Mouse (Mus musculus) hindbrain, embryonic 15.5 days (tissue): ENCODE measurements at regions not wholly inside any gene's neighbourhood (a gene's known extent, or its start where the extent isn't known, plus 50 kb on each side); places are given as distances from the start of the nearest gene placed in this dataset.

Experiments
- ATAC-seq: fragments of 200-750 bp; cut with Nextera tagmentation; 2 replicates; pipeline ENCODE4 v1.8.0; 2017; ENCODE audit warnings: low read depth, moderate number of reproducible peaks, moderate TSS enrichment; ENCODE audit not compliant: low FRiP score
- H3K27ac ChIP-seq: fragments of 300-500 bp; sonication (generic); replicated peaks from 2 replicates; pipeline ENCODE4 v1.5.1; 2015; ENCODE audit warnings: mild to moderate bottlenecking, inconsistent platforms
- H3K27me3 ChIP-seq: fragments of 300-500 bp; sonication (generic); 2 replicates; pipeline ENCODE4 v1.6.1; 2015; ENCODE audit warnings: control low read depth, inconsistent platforms
- H3K36me3 ChIP-seq: fragments of 300-500 bp; sonication (generic); 2 replicates; pipeline ENCODE4 v1.6.1; 2015; ENCODE audit warnings: control low read depth, inconsistent platforms
- H3K4me1 ChIP-seq: fragments of 300-500 bp; sonication (generic); replicated peaks from 2 replicates; pipeline ENCODE4 v1.6.1; 2015; ENCODE audit warnings: control low read depth, inconsistent platforms
- H3K4me2 ChIP-seq: fragments of 300-500 bp; sonication (generic); 2 replicates; pipeline ENCODE4 v1.6.1; 2015; ENCODE audit warnings: moderate library complexity, mild to moderate bottlenecking, inconsistent platforms
- H3K4me3 ChIP-seq: fragments of 300-500 bp; sonication (generic); 2 replicates; pipeline ENCODE4 v1.5.1; 2015; ENCODE audit warnings: mild to moderate bottlenecking, inconsistent platforms
- H3K9ac ChIP-seq: fragments of 300-500 bp; sonication (generic); 2 replicates; pipeline ENCODE4 v1.6.1; 2015; ENCODE audit warnings: inconsistent platforms
- H3K9me3 ChIP-seq: fragments of 300-500 bp; sonication (generic); 2 replicates; pipeline ENCODE4 v1.6.1; 2016; ENCODE audit warnings: control low read depth, inconsistent platforms
- WGBS: fragments of 180-500 bp; shearing (Covaris S2); methylation state at CpG from one replicate; pipeline ENCODE4 v1.1.7; 2015; 5-methylcytosine and 5-hydroxymethylcytosine counted together

DNA sequence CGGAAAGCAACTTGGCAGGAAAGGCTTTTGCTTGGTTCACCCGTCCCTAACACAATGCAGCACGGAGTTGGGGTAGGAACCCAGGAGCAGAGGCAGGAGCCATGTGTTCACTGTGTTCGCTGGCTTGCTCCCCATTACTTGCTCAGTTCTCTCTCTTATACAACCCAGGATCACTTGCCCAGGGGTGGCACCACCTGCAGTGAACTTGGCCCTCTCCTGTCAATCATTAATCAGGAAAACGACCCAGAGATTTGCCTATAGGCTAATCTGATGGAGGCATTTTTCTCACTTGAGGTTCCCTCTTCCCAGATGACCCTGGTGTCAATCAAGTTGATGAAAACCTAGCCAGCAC, 202.5 kb downstream of the Pten start:
- H3K9me3 ChIP-seq = no peaks in the 10 kb centered on the region
- H3K27me3 ChIP-seq = no peaks in the 10 kb centered on the region
- no peak overlapping the region for H3K27ac ChIP-seq
- H3K4me1 ChIP-seq = 0 out of 2 replicates have a peak, but pooled peaks cover 9% of the 10 kb centered on the region
- no peaks in the 10 kb centered on the region for H3K36me3 ChIP-seq
- no peak overlapping the region for H3K4me3 ChIP-seq
- 52% methylated on average over 5 of the region's 5 CpGs for WGBS
- no peak overlapping the region for H3K4me2 ChIP-seq
- no peak for ATAC-seq
- H3K9ac ChIP-seq = no peak overlapping the region

DNA sequence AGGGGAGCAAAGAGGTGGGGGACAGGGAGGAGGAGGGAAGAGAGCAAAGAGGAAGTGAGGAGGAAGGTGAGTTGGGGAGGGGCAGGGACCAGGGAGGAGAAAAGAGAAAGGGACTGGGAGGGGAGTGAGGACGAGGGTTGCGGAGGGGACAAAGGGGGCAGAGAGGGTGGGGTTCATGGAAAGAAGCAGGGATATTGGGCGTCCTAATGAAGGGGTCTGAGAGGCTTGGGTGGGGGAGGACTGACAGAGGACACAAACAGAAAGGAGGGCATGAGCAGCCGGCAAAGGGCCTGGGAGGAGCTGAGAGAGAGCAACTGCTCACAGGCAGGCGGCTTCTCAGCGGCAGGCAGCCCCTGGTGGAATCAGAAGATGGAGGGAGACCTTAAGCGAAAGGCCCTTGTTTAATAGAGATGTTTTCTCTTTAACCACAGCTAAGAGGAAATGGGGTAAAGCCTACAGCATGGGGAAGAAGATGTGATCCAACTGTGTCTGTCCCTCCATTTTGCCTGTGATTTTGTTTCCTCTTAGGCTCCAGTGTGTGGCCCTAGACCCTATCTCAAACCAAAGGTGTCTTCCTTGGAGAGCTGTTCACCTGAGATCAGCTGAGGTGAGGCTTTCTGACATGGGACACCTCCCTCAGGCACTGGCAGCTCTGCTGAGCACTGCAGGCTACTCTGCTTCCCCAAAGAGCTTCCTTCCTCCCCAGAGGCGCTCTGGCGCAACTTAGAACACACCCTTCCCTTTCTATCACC, 203.1 kb downstream of the Pten start:
- Histone ChIP-seq H3K27me3 (no peaks in the 10 kb centered on the region), H3K27ac (no peak overlapping the region), H3K4me3 (no peak overlapping the region), H3K4me1 (0 out of 2 replicates have a peak, but pooled peaks cover 9% of the 10 kb centered on the region), H3K9ac (no peak overlapping the region), H3K36me3 (no peaks in the 10 kb centered on the region), H3K9me3 (no peaks in the 10 kb centered on the region), H3K4me2 (no peak overlapping the region)
- WGBS = 59% methylated on average over 9 of the region's 9 CpGs
- ATAC-seq = no peak

DNA sequence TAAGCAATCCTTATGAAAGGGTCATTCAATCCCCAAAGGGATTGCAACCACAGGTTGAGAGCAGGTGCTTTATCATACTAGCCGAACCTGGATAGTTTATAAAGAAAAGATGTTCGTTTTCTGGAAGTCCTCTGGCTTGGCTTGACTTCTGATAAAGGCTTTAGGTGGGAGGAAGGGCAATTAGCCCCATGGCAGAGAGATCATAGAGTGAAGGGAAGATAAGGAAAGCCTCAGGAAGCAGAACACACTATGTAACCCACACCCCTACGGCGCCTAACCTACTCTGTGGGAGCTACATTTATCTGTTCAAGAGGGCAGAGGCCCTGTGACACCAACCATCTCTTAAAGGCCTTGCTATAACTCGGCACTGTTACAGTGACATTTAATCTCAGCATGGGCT, 204.2 kb downstream of the Pten start:
- H3K4me1 ChIP-seq = 0 out of 2 replicates have a peak, but pooled peaks cover 4% of the 10 kb centered on the region
- H3K36me3 ChIP-seq = no peaks in the 10 kb centered on the region
- H3K4me3 ChIP-seq = no peak overlapping the region
- no peaks in the 10 kb centered on the region for H3K27me3 ChIP-seq
- no peak overlapping the region for H3K4me2 ChIP-seq
- no peaks in the 10 kb centered on the region for H3K9me3 ChIP-seq
- no peak overlapping the region for H3K9ac ChIP-seq
- no peak for ATAC-seq
- WGBS = 83% methylated on average over 5 of the region's 5 CpGs
- no peak overlapping the region for H3K27ac ChIP-seq

DNA sequence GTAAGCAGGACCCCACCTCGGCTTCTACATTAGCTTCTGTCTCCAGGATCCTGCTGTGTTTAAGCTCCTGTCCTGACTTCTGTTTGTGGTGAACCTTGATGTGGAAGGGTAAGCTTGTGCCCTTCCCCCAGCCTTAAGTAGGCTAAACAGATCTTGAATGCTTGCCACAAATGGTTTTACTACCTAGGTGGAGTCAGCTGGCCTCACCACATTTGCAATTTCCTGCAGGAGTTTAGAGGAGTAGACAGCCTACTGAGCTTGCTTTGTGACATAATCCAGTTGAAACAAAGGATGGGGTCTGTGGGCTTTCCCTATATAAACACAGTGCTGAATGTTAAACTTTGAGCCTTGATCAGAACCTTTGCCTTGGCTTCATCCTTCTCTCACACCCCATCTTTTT, 206.7 kb downstream of the Pten start:
- no peaks in the 10 kb centered on the region for H3K4me1 ChIP-seq
- H3K27ac ChIP-seq = no peak overlapping the region
- H3K36me3 ChIP-seq = no peaks in the 10 kb centered on the region
- WGBS = 30% methylated on average over 1 of the region's 1 CpGs
- ATAC-seq = no peak
- no peak overlapping the region for H3K4me2 ChIP-seq
- H3K9me3 ChIP-seq = no peaks in the 10 kb centered on the region
- no peak overlapping the region for H3K9ac ChIP-seq
- no peak overlapping the region for H3K4me3 ChIP-seq
- H3K27me3 ChIP-seq = no peaks in the 10 kb centered on the region

DNA sequence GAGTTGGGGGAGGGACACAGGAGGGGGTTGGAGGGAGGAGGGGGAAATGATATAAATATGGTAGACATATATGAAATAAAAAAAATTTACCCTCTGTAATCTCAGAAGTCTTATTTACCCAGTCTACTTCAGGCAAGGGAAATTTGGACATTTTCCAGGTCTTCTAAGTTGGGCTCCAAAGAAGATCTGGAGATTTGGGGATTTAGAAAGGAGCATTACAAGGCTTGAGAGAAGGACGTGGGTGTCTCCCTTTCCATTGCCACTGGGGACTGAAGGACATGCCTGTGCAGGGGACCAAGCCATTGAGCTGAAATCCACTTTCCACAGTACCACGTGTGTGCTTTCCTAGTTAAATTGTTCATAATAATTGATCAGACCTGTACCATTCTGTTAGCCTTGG, 208.2 kb downstream of the Pten start:
- Histone ChIP-seq H3K36me3 (no peaks in the 10 kb centered on the region), H3K4me2 (no peak overlapping the region), H3K4me1 (no peaks in the 10 kb centered on the region), H3K27ac (no peak overlapping the region), H3K4me3 (no peak overlapping the region), H3K9me3 (no peaks in the 10 kb centered on the region), H3K27me3 (no peaks in the 10 kb centered on the region), H3K9ac (no peak overlapping the region)
- WGBS = 69% methylated on average over 2 of the region's 2 CpGs
- no peak for ATAC-seq

DNA sequence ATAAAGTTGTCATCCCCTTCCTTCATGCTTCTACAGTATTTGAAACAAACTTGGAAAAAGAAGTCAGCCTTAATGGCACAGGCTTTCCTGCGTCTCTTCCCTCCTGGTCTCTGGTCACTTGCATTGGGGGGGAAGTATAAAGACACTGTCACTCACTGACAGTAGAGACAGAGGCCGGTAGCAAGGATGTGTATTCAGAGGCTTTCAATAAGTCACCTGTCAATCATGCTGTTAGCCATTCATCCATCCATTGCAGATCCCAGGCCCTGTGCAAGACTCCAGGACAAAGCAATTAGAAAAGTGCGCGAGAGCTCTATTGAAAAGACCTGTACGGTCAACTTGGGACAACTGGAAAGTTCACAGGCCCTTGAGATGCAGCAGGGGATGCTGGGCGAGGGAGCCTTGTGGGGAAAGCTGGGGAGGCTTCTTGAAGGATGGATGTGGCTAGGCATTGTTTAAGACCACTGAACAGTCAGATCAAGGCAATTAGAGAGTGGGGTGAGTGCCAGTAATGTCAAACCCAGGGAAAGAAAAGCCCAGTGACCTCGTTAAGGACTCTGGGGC, 212.0 kb downstream of the Pten start:
- WGBS = 22% methylated on average over 7 of the region's 7 CpGs
- H3K9me3 ChIP-seq = no peaks in the 10 kb centered on the region
- H3K4me2 ChIP-seq = no peak overlapping the region
- ATAC-seq = no peak
- no peak overlapping the region for H3K27ac ChIP-seq
- H3K4me3 ChIP-seq = no peak overlapping the region
- H3K27me3 ChIP-seq = no peaks in the 10 kb centered on the region
- no peaks in the 10 kb centered on the region for H3K36me3 ChIP-seq
- H3K4me1 ChIP-seq = no peaks in the 10 kb centered on the region
- no peak overlapping the region for H3K9ac ChIP-seq

DNA sequence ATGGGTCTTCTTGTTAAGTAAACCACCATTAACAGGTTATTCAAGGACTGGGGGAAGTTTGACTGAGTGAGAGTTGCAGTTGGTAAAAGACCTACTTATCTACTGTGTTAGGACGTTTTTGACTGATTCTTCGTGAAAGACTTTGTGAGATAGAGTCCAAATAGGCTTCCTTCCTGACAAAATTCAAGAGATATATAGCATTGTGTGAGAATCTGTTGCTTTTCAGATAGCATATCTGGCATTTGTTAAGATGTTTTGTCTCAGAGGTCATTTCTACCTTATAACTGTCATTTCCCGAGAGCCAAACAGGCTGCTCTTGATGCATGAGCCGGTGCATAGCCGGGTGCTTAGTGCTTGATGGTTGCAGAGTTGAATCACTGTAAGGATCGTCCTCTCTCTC, 214.8 kb downstream of the Pten start:
- no peaks in the 10 kb centered on the region for H3K27me3 ChIP-seq
- 97% methylated on average over 6 of the region's 6 CpGs for WGBS
- no peak overlapping the region for H3K4me3 ChIP-seq
- no peak overlapping the region for H3K4me2 ChIP-seq
- H3K36me3 ChIP-seq = no peaks in the 10 kb centered on the region
- no peak overlapping the region for H3K27ac ChIP-seq
- H3K9me3 ChIP-seq = no peaks in the 10 kb centered on the region
- H3K4me1 ChIP-seq = no peaks in the 10 kb centered on the region
- no peak overlapping the region for H3K9ac ChIP-seq
- ATAC-seq = no peak

DNA sequence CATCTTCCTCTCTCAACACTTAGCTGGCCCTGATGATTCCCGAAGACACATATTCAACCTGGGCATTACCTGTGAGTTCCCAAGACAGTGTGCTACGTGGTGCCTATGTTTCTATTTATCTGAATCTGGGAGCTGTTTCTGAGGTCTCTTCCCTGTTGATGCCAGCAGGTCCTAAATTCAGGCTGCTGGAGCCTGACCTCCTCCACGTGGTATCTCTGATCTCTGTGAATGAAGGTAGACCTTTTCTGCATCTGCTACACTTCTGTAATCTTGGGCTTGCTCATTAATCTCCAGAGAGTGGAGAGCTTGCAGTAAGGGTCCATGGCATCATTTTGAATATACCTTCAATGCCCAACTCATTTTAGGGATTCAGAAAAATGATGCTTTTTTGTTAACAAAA, 215.8 kb downstream of the Pten start:
- Histone ChIP-seq H3K4me3 (no peak overlapping the region), H3K4me1 (no peaks in the 10 kb centered on the region), H3K36me3 (no peaks in the 10 kb centered on the region), H3K4me2 (no peak overlapping the region), H3K27me3 (no peaks in the 10 kb centered on the region), H3K9me3 (no peaks in the 10 kb centered on the region), H3K27ac (no peak overlapping the region), H3K9ac (no peak overlapping the region)
- no peak for ATAC-seq
- WGBS = 85% methylated on average over 3 of the region's 3 CpGs

DNA sequence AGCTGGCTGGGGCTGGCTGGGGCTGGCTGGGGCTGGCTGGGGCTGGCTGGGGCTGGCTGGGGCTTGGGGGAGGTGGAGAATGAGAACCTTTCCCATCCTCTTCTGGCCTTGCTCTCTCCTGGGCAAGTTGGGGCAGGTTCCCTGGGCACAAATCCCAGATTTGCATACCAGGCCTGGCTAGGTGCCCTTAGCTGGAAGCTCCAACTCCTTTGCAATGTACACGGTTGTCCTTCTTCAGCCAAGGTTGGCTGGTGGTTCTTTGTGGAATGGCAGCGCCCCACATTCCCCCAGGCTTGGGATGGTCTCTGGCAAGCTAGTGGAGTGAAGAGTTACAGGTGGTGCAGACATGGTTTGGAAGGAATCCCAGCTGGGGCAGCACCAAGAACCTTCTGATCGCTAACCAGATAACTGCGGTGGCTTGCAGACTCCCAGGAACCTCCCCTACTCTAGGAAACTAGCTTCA, 217.5 kb downstream of the Pten start:
- 0 out of 2 replicates have a peak, but pooled peaks have one; percentile 30 for ATAC-seq
- Histone ChIP-seq H3K4me1 (no peaks in the 10 kb centered on the region), H3K27ac (no peak overlapping the region), H3K9me3 (no peaks in the 10 kb centered on the region), H3K4me2 (no peak overlapping the region), H3K9ac (no peak overlapping the region), H3K36me3 (no peaks in the 10 kb centered on the region), H3K27me3 (no peaks in the 10 kb centered on the region), H3K4me3 (no peak overlapping the region)
- WGBS = 81% methylated on average over 4 of the region's 4 CpGs

DNA sequence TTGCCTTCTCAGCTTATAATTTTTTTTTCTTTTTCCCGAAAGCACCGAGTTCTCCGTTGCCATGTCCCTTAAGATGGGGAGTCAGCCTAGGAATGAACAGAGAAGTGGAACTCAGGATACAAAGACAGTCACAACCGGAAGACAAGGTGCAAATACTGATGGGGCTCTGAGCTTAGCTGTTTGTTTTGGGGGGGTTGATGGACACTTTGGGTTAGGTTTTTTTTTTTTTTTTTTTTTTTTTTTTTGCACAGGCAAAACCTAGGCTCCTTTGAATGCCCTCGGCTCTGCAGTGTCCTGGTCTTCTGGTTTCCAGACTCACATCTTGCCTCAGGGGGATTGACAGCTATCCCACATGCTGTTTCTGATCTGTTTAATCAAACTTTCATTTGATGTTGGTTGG, 218.0 kb downstream of the Pten start:
- no peak overlapping the region for H3K4me2 ChIP-seq
- H3K27ac ChIP-seq = no peak overlapping the region
- no peaks in the 10 kb centered on the region for H3K9me3 ChIP-seq
- no peak overlapping the region for H3K4me3 ChIP-seq
- WGBS = 90% methylated on average over 5 of the region's 5 CpGs
- no peaks in the 10 kb centered on the region for H3K4me1 ChIP-seq
- no peaks in the 10 kb centered on the region for H3K36me3 ChIP-seq
- H3K27me3 ChIP-seq = no peaks in the 10 kb centered on the region
- no peak overlapping the region for H3K9ac ChIP-seq
- ATAC-seq = no peak

DNA sequence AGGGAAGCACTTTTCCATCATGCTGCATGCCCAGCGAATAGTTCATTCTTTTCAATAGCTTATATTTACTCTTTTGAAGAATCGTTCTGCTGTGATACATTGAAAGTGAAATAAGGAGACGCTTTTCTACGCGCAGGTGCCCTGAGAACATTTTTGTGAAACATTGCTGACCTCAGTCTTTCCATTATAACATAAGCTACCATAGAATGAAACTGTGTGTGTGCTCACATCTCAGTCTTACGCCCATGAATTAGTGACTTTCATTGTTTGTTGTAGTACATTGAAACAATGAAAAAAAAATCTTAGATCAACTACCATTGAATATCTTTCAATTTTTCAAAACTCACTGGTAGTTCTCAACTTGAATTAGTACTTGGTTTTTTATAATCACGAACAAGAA, 219.2 kb downstream of the Pten start:
- H3K27ac ChIP-seq = no peak overlapping the region
- ATAC-seq = no peak
- no peak overlapping the region for H3K4me2 ChIP-seq
- no peak overlapping the region for H3K4me3 ChIP-seq
- H3K4me1 ChIP-seq = no peaks in the 10 kb centered on the region
- WGBS = 95% methylated on average over 7 of the region's 7 CpGs
- no peak overlapping the region for H3K9ac ChIP-seq
- H3K36me3 ChIP-seq = no peaks in the 10 kb centered on the region
- H3K9me3 ChIP-seq = no peaks in the 10 kb centered on the region
- H3K27me3 ChIP-seq = no peaks in the 10 kb centered on the region

DNA sequence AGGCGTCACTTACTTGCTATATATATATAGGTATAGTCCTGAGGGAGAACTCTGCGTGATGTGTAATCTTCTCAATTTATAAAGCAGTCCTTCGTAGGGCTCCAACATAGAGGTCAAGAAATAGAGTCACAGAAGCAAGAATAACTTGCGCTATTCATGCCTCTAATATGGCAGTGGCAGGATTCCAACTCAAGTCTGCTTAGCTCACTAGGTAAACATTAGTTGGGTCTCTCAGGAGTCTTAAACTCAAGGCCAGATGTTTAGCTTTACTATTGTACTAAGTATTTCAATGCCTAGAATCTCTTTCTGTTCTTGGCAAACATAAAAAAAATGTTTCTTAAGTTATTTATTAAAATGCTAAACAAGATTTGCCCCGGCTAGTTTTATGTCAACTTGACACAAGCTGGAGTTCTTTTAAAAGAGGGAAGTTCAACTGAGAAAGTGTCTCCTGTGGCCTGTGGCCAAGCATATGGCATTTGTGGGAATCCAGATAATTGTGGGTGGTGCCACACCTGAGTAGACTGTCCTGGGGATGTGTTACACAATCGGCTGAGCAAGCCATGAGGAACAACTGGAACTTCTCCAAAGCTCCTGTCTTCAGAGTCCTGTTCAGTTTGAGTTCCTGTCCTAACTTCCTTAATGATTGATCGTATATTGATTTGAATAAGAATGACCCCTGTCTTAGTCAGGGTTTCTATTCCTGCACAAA, 220.9 kb downstream of the Pten start:
- WGBS = 90% methylated on average over 7 of the region's 7 CpGs
- no peak overlapping the region for H3K4me3 ChIP-seq
- no peaks in the 10 kb centered on the region for H3K27me3 ChIP-seq
- no peaks in the 10 kb centered on the region for H3K9me3 ChIP-seq
- no peaks in the 10 kb centered on the region for H3K36me3 ChIP-seq
- ATAC-seq = no peak
- no peak overlapping the region for H3K9ac ChIP-seq
- H3K27ac ChIP-seq = no peak overlapping the region
- H3K4me1 ChIP-seq = no peaks in the 10 kb centered on the region
- no peak overlapping the region for H3K4me2 ChIP-seq
